Mouse (Mus musculus) cerebellum, adult 2 months (tissue): ENCODE data around the gene Tent2.

Experiments
- CTCF ChIP-seq: fragments of 200-500 bp; IDR thresholded peaks from 2 replicates; pipeline ENCODE4 v1.5.1; 2011; ENCODE audit warnings: low read depth, mild to moderate bottlenecking, control low read depth, low read length, moderate library complexity, borderline replicate concordance; ENCODE audit not compliant: insufficient read depth
- POLR2A ChIP-seq: fragments of 200-500 bp; IDR thresholded peaks from 2 replicates; pipeline ENCODE4 v1.6.1; 2011; ENCODE audit warnings: low read length, control low read depth, borderline replicate concordance; ENCODE audit not compliant: insufficient read depth

- TF ChIP-seq CTCF (no peak), POLR2A (no peak)
These were observed 55.9 kb downstream of the Tent2 start for GRCm38 (mm10) chr13:93136251-93136650.
